Mouse (Mus musculus): Measurements from ENCODE around the gene Slc6a6.

Gene Slc6a6

GRCm38 (mm10) chr6:91683602-91684473 lies at the start of gene Slc6a6:
Slc6a6 (plus strand) TSS chr6:91684053.
- peak; percentile 96 for DNase-seq (ENCODE audit: low spot score)

GRCm38 (mm10) chr6:91634417-91634816 lies 49.4 kb upstream of the Slc6a6 start:
- DNase-seq (ENCODE audit: low spot score): no peak

GRCm38 (mm10) chr6:91634876-91635275 lies 49.0 kb upstream of the Slc6a6 start:
- no peak for DNase-seq (ENCODE audit: low spot score)

GRCm38 (mm10) chr6:91638204-91638995 lies 45.5 kb upstream of the Slc6a6 start:
- DNase-seq (ENCODE audit: low spot score): no peak

- no peak for DNase-seq (ENCODE audit: low spot score)
These were observed 40.8 kb upstream of the Slc6a6 start for GRCm38 (mm10) chr6:91643011-91643410.

GRCm38 (mm10) chr6:91643416-91643921 lies 40.4 kb upstream of the Slc6a6 start:
- DNase-seq (ENCODE audit: low spot score): no peak

- peak; percentile 43 for DNase-seq (ENCODE audit: low spot score)
These were observed 37.8 kb upstream of the Slc6a6 start for GRCm38 (mm10) chr6:91646019-91646418.

GRCm38 (mm10) chr6:91646822-91647221 lies 37.0 kb upstream of the Slc6a6 start:
- no peak for DNase-seq (ENCODE audit: low spot score)

- no peak for DNase-seq (ENCODE audit: low spot score)
These were observed 36.5 kb upstream of the Slc6a6 start for GRCm38 (mm10) chr6:91647385-91647791.

GRCm38 (mm10) chr6:91650255-91650654 lies 33.6 kb upstream of the Slc6a6 start:
- no peak for DNase-seq (ENCODE audit: low spot score)

- no peak for DNase-seq (ENCODE audit: low spot score)
These were observed 31.6 kb upstream of the Slc6a6 start for GRCm38 (mm10) chr6:91652296-91652695.

GRCm38 (mm10) chr6:91655244-91655643 lies 28.6 kb upstream of the Slc6a6 start:
- no peak for DNase-seq (ENCODE audit: low spot score)

GRCm38 (mm10) chr6:91655874-91656433 lies 27.9 kb upstream of the Slc6a6 start:
- DNase-seq (ENCODE audit: low spot score): no peak

- no peak for DNase-seq (ENCODE audit: low spot score)
These were observed 25.6 kb upstream of the Slc6a6 start for GRCm38 (mm10) chr6:91658288-91658687.

- peak; percentile 35 for DNase-seq (ENCODE audit: low spot score)
These were observed 23.9 kb upstream of the Slc6a6 start for GRCm38 (mm10) chr6:91659841-91660509.

- DNase-seq (ENCODE audit: low spot score): no peak
These were observed 21.6 kb upstream of the Slc6a6 start for GRCm38 (mm10) chr6:91662301-91662700.

GRCm38 (mm10) chr6:91663616-91664015 lies 20.2 kb upstream of the Slc6a6 start:
- DNase-seq (ENCODE audit: low spot score): no peak

GRCm38 (mm10) chr6:91665267-91665666 lies 18.6 kb upstream of the Slc6a6 start:
- no peak for DNase-seq (ENCODE audit: low spot score)

- DNase-seq (ENCODE audit: low spot score): no peak
These were observed 17.7 kb upstream of the Slc6a6 start for GRCm38 (mm10) chr6:91665990-91666700.

GRCm38 (mm10) chr6:91667141-91667540 lies 16.7 kb upstream of the Slc6a6 start:
- no peak for DNase-seq (ENCODE audit: low spot score)

- no peak for DNase-seq (ENCODE audit: low spot score)
These were observed 15.6 kb upstream of the Slc6a6 start for GRCm38 (mm10) chr6:91668276-91668675.

Measured in layer of hippocampus, adult 11-12 months (tissue).